Mouse (Mus musculus): ENCODE measurements around the gene Sparc. TPM values are rescaled to one million over a fixed set of nuclear protein-coding genes. Genes with fewer than 3 reads are reported as not detected.

The Sparc gene
- polyA plus RNA-seq, 1 experiment from 2014 or later, result 211 TPM

DNA sequence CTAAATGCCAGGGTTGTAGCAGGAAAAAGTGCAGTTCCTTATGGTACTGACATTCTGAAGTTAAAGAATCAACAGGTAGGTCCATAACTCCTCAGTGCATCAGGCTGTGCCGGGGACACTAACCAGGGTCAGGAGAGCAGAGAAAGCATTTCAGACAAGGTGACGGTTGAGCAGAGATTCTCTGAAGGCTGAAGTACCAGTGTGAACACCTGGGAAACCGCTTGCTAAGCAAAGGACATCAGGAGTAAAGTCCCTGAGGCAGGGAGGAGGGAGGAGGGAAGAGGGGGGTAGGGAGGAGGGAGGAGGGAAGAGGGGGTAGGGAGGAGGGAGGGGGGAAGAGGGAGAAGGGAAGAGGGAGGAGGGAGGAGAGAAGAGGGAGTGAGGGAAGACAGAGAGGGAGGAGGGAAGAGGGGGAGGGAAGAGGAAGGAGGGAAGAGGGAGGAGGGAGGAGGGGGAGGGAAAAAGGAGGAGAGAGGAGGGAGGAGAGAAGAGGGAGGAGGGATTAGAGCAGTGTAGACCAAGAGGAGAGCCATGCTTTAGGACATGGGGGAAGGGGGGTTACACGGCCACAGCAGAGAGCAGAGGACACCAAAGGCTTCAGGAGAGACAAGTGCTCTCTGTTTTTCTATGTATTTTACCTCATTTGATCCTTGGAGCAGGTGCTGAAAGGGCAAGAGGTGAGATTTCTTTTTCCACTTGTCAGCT lies 54.4 kb downstream of the Sparc start:
- Histone ChIP-seq H3K9me3 (replicated peaks) (no peaks in the 10 kb centered on the region), H3K36me3 (no peaks in the 10 kb centered on the region), H3K27ac (no peak overlapping the region), H3K27me3 (ENCODE audit: low read depth, poor library complexity, severe bottlenecking) (peaks cover 18% of the 10 kb centered on the region; the same call in 1 of the 2 replicates), H3K4me3 (no peak overlapping the region), H3K4me1 (peaks cover 33% of the 10 kb centered on the region)
- 70% methylated on average over 4 of the region's 4 CpGs for WGBS
- DNase-seq (ENCODE audit: low spot score), result no peak

DNA sequence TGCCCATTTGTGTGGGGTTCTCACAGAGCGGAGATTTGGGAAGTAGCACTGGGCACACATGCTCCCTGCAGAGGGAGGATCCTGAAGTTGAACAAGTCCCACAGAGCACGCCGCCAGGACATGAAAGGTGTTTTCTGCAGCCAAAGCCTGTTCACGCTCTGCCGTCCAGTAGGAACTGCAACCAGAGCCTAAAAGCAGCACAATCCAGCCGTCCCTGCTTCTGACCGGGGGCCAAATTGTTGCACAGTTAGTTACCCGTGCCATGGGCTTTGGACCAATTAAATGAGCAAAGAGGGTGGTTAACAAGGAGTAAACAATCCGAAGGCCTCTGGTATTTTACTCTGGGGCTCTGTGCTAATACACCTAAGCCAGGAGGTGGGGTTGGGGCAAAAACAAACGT lies 55.2 kb downstream of the Sparc start:
- Histone ChIP-seq H3K36me3 (no peaks in the 10 kb centered on the region), H3K4me3 (no peak overlapping the region), H3K9me3 (replicated peaks) (no peaks in the 10 kb centered on the region), H3K27ac (no peak overlapping the region), H3K27me3 (ENCODE audit: low read depth, poor library complexity, severe bottlenecking) (peaks cover 18% of the 10 kb centered on the region; the same call in 1 of the 2 replicates), H3K4me1 (peaks cover 33% of the 10 kb centered on the region)
- 76% methylated on average over 10 of the region's 10 CpGs for WGBS
- DNase-seq (ENCODE audit: low spot score), result no peak

DNA sequence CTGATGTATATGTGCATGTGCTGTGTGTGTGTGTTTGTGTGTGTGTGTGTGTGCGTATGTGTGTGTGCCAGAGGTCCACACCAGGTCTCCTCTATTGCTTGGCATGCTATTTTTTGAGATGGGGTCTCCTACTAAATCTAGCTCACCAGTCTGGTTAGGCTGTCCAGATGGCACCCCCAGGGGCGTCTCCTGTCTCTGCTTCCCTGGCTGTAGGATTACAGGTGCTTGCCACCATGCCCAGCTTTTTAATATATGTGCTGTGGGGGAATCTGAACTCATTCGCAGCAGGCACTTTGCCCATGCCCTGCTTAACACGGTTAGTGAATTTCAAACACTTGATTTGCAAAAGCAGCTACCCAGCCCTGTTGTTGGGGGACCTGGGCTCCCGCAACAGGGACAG lies 57.1 kb downstream of the Sparc start:
- Histone ChIP-seq H3K36me3 (no peaks in the 10 kb centered on the region), H3K9me3 (replicated peaks) (no peaks in the 10 kb centered on the region), H3K27me3 (ENCODE audit: low read depth, poor library complexity, severe bottlenecking) (peaks cover 18% of the 10 kb centered on the region; the same call in 1 of the 2 replicates), H3K4me3 (no peak overlapping the region), H3K4me1 (peaks cover 28% of the 10 kb centered on the region), H3K27ac (no peak overlapping the region)
- WGBS, result 80% methylated on average over 5 of the region's 5 CpGs
- no peak for DNase-seq (ENCODE audit: low spot score)

DNA sequence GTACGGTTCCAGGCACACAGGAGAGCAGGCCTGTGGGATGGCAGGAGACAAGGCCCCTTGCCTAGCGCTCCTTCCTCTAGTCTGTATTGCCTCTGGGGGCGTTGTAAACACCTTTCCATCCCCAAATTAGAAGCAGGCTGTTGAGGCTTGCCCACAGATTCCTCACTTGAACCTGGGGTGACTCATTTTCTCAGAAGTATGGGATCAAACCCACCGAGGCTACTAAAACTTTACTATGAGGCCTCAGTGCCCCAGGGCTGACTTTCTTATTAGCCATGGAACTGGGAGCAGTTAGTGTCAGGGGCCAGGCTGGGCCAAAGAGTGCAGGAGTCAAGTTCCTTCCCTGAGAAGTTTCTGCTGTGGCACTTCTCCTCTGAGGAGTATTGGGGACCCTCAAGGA lies 57.7 kb downstream of the Sparc start:
- Histone ChIP-seq H3K27ac (0 out of 2 replicates have a peak overlapping the region, but pooled peaks have one; percentile 48), H3K36me3 (no peaks in the 10 kb centered on the region), H3K27me3 (ENCODE audit: low read depth, poor library complexity, severe bottlenecking) (peaks cover 18% of the 10 kb centered on the region; the same call in 1 of the 2 replicates), H3K4me3 (no peak overlapping the region), H3K4me1 (peaks cover 28% of the 10 kb centered on the region), H3K9me3 (replicated peaks) (no peaks in the 10 kb centered on the region)
- WGBS, result 32% methylated on average over 4 of the region's 4 CpGs
- peak; percentile 41 for DNase-seq (ENCODE audit: low spot score)

DNA sequence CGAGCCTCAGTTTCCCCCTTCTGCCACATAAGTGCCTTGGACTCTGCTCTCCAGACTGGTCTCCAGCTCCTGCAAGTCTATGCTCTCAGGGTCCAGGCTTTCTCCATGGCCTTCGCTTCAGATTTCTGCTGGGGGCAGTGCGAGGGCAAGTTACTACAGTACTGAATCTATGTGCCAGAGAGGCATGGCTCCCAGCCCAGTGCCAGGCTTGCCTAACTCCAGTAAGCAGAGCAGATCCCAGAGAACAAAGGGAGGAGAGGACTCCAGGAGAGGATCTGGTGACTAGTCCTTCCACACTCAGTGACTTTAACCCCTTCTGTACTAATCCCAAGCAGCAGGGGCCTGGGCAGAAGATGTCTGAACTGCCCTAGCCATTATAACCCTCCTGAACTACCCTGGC lies 58.3 kb downstream of the Sparc start:
- 0 out of 2 replicates have a peak overlapping the region, but pooled peaks have one; percentile 48 for H3K27ac ChIP-seq
- no peak overlapping the region for H3K4me3 ChIP-seq
- 89% methylated on average over 3 of the region's 3 CpGs for WGBS
- peaks cover 28% of the 10 kb centered on the region for H3K4me1 ChIP-seq
- no peak for DNase-seq (ENCODE audit: low spot score)
- no peaks in the 10 kb centered on the region for H3K9me3 ChIP-seq (replicated peaks)
- no peaks in the 10 kb centered on the region for H3K36me3 ChIP-seq
- H3K27me3 ChIP-seq (ENCODE audit: low read depth, poor library complexity, severe bottlenecking), result peaks cover 18% of the 10 kb centered on the region; the same call in 1 of the 2 replicates

DNA sequence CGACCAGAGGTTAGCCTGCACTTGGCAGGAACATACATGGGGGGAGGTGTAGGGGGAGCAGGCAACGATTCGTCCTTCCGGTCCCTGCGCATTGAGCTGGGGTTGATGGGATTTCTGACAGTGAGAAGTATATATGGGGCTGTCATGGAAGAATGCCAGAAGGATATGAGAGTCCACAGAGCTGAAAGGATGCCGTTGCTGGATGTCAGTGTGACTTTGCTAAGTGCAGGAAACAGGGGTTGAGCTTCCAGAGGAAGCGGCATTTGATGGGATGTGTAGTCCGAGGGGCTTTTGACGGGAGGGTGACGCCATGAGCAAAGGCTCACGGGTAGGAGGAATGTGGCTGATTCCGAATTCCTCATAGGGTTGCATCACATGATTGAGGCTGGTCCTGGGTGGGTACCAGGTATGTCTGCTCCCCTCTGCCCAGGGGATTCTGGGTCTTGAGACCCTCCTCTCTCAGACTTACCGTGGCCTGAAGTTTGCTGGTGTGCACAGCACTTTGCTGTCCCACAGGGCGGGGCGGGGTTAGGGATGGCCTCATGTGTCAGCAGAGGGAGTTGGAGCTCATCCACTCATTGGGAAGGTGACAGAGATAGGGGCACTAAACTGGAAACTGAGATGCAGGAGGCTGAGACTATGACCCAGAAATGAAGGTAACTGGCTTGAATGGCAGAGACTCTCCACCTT lies 64.7 kb downstream of the Sparc start:
- no peaks in the 10 kb centered on the region for H3K27me3 ChIP-seq (ENCODE audit: low read depth, poor library complexity, severe bottlenecking)
- WGBS, result 82% methylated on average over 15 of the region's 15 CpGs
- H3K27ac ChIP-seq, result no peak overlapping the region
- DNase-seq (ENCODE audit: low spot score), result no peak
- no peak overlapping the region for H3K4me3 ChIP-seq
- no peaks in the 10 kb centered on the region for H3K36me3 ChIP-seq
- H3K9me3 ChIP-seq (replicated peaks), result no peaks in the 10 kb centered on the region
- no peaks in the 10 kb centered on the region for H3K4me1 ChIP-seq

DNA sequence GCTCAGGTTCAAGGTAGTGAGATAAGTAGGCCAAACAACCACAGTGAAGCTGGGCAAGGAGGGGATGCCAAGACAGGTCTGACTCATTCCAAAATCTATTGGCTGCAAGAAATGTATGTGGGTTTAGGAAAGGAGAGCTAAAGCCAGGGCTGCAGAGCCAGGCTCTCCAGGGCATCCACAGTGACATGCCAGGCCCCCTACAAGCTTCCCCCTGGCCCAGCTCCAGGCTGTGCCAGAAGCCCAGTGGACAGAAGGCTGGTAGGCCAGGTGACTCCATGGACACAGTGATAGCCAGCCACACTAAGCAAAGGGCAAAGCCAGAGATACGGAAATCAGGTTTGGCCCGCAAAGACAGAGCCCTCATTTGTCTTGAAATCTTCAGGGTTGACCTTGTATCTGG lies 66.1 kb downstream of the Sparc start:
- WGBS, result 93% methylated on average over 2 of the region's 2 CpGs
- no peak for DNase-seq (ENCODE audit: low spot score)
- no peaks in the 10 kb centered on the region for H3K27me3 ChIP-seq (ENCODE audit: low read depth, poor library complexity, severe bottlenecking)
- H3K27ac ChIP-seq, result no peak overlapping the region
- no peak overlapping the region for H3K4me3 ChIP-seq
- H3K9me3 ChIP-seq (replicated peaks), result no peaks in the 10 kb centered on the region
- H3K36me3 ChIP-seq, result no peaks in the 10 kb centered on the region
- H3K4me1 ChIP-seq, result no peaks in the 10 kb centered on the region

Other genes with a start within 250 kb of the Sparc start
- gene Slc36a2, start 238.1 kb downstream of the Sparc start, polyA plus RNA-seq (2016; fragmentation: Nextera tagmentation; extraction: Ambion mirVana), result 0.06 and 0.29 TPM in 2 replicates
- gene Slc36a1, start 218.8 kb downstream of the Sparc start, polyA plus RNA-seq (2016; fragmentation: Nextera tagmentation; extraction: Ambion mirVana), result 1.2 TPM in 2 replicates
- gene Fat2, start 86.6 kb downstream of the Sparc start, polyA plus RNA-seq (2016; fragmentation: Nextera tagmentation; extraction: Ambion mirVana), result 0.20 TPM in 2 replicates
- gene Atox1, start 38.1 kb upstream of the Sparc start, polyA plus RNA-seq (2016; fragmentation: Nextera tagmentation; extraction: Ambion mirVana), result 224 and 237 TPM in 2 replicates
- 267 and 279 TPM in 2 replicates for gene G3bp1, start 46.5 kb upstream of the Sparc start, polyA plus RNA-seq (2016; fragmentation: Nextera tagmentation; extraction: Ambion mirVana)
- gene Glra1, start 185.0 kb upstream of the Sparc start, polyA plus RNA-seq (2016; fragmentation: Nextera tagmentation; extraction: Ambion mirVana), result not detected in 2 replicates

Data from limb, embryonic 10.5 days (tissue).